ENCODE assay signal across 18 mouse cellular contexts in the genomic region with DNA sequence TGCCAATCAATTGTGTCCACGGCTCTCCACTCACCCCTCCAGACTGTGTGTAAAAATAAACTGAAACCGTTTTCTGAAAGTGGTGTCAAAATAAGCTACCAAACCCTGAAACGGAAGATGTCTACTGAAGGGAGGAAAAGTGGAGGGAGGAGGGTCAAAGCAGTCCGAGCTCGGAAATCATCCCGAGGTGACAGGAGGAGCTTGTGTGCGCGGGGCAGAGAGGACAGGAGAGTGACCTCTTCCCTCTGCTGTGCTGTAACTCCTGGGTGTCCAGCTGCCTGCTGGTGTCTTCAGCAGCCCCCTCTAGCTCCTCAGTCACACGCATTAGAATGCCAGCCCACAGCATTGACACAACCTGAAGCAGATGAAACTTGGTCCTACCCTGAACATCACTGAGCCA.
"Had no signal": no experiment of that assay in that cellular context is flagged by ENCODE, and none has a peak within 500 bp of the region (broad histone marks: within the 10 kb centered on the region; RNA-seq: fewer than 3 reads in every experiment).

No protein-coding gene starts in this region.

- ATAC-seq: midbrain, embryonic 16.5 days had no signal

- H3K4me3 ChIP-seq: midbrain, embryonic 10.5 days; midbrain, embryonic 12.5 days; myocyte; neural tube, embryonic 13.5 days; neural tube, embryonic 15.5 days had no signal

- H3K27me3 ChIP-seq: midbrain, embryonic 12.5 days; neural tube, embryonic 13.5 days; neural tube, embryonic 15.5 days had no signal

- DNase-seq: lung, embryonic 14.5 days; lung, postnatal 10 days; lung, postnatal 4 days; midbrain, embryonic 14.5 days; retina, postnatal 1 day; right cerebral cortex, adult 18-20 months; right cerebral cortex, postnatal 25 days; right cerebral cortex, postnatal 4 days; spleen, adult 18-20 months; thymus, adult 18-20 months; thymus, postnatal 14 days; thymus, postnatal 36 days had no signal

- H3K4me1 ChIP-seq: neural tube, embryonic 15.5 days had no signal

- H3K9ac ChIP-seq: lung, embryonic 14.5 days; midbrain, embryonic 12.5 days; neural tube, embryonic 13.5 days; neural tube, embryonic 15.5 days had no signal

- H3K9me3 ChIP-seq: midbrain, embryonic 10.5 days; midbrain, embryonic 12.5 days; neural tube, embryonic 13.5 days; neural tube, embryonic 15.5 days had no signal

- H3K4me2 ChIP-seq: lung, embryonic 14.5 days; midbrain, embryonic 12.5 days; neural tube, embryonic 13.5 days; neural tube, embryonic 15.5 days had no signal

- H3K36me3 ChIP-seq: midbrain, embryonic 10.5 days; midbrain, embryonic 12.5 days; neural tube, embryonic 13.5 days; neural tube, embryonic 15.5 days had no signal

- H3K27ac ChIP-seq: midbrain, embryonic 10.5 days; midbrain, embryonic 12.5 days; neural tube, embryonic 13.5 days; neural tube, embryonic 15.5 days had no signal
